Mouse (Mus musculus): ENCODE results near the gene Plaur. TPM values are rescaled to one million over a fixed set of nuclear protein-coding genes. Genes with fewer than 3 reads are reported as not detected.
"Not testable (repeated sequence)": the region's sequence is repeated elsewhere in the genome, so short reads cannot be mapped to it uniquely, and the experiment has no call there.

Plaur gene
- polyA plus RNA-seq, 1 experiment from 2014 or later: 17.6 TPM

DNA sequence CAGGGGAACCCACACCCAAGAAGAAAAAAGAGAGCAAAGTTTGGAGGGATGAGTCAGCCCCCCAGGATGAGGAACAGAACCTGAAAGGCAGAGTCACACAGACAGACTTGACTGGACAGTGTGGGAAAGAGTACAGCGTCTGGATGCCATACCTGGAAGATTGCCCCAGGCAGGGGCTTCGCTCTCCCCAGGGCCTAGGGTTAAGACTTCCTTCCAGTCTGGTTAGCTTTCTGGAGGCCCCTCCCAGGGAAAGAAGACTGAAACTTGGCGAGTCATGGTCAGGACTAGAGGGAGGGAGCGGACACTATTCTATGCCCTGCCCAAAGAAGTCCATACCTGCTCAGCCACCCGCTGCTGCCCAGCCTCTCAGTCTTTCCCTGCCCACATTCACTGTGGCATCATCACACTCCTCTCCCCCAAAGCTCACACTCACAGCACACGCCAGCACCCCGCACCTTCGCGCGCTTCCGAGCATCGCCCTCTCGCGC lies 18.7 kb downstream of the Plaur start:
- Histone ChIP-seq H3K27me3 (ENCODE audit: control insufficient read depth, insufficient read depth, low read depth, low read length) (peaks cover 22% of the 10 kb centered on the region), H3K4me1 (replicated peaks; ENCODE audit: control insufficient read depth, insufficient read depth, low read length) (peaks cover 4% of the 10 kb centered on the region; the same call in 1 of the 2 replicates), H3K36me3 (ENCODE audit: control insufficient read depth, insufficient read depth, low read length) (no peaks in the 10 kb centered on the region), H3K4me2 (ENCODE audit: low read depth, low read length) (peak overlapping the region; percentile 92), H3K27ac (ENCODE audit: low read length) (no peak overlapping the region), H3K9ac (ENCODE audit: low read length) (no peak overlapping the region), H3K9me3 (ENCODE audit: control insufficient read depth, low read length) (no peaks in the 10 kb centered on the region), H3K4me3 (ENCODE audit: low read length) (peak overlapping the region; percentile 59)
- 13% methylated on average over 14 of the region's 14 CpGs for WGBS
- peak; percentile 15 for ATAC-seq (ENCODE audit: low read depth)

DNA sequence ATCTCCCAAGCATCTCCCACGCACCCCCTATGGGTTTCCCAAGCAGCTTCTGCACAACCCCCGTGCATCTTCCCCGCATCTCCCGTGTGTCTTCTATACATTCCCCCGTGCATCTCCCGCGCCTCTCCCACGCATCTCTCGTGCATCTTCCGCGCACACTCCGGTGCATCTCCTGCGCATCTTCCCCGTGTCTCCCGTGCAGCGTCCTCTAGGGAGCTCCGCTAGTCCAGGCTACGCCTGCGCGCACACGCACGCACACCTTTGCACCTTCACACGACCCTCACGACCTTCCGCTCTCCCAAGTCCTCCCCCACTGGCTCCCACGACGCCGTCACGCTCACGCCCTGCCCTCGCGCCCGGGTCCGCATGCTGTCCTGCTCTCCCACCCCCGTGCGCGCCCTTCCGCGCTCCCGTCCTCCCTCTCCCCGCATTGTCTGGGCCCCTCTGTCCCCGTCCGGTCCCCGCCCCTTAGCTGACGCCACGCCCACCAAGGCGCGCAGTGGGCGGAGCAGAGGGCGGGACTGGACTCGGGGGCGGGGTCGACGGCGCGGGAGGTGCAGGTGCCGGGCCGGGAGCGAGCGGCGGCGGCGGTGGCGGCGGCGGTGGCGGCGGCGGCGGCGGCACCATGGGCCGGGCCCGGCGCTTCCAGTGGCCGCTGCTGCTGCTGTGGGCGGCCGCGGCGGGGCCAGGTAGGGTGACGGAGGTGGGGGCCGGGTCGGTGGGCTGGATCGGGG lies 19.4 kb downstream of the Plaur start, which contains the start of gene Cadm4:
Gene Cadm4, plus strand, starts transcription at position 550 of the 734 bp plus-strand sequence.
- H3K27ac ChIP-seq (ENCODE audit: low read length): no peak within 1 kb of the TSS
- peak; percentile 90 for ATAC-seq (ENCODE audit: low read depth)
- no peaks in the 10 kb centered on the region for H3K36me3 ChIP-seq (ENCODE audit: control insufficient read depth, insufficient read depth, low read length)
- peak within 1 kb of the TSS; percentile 92 for H3K4me2 ChIP-seq (ENCODE audit: low read depth, low read length)
- H3K4me1 ChIP-seq (replicated peaks; ENCODE audit: control insufficient read depth, insufficient read depth, low read length): peaks cover 4% of the 10 kb centered on the region; the same call in 1 of the 2 replicates
- H3K4me3 ChIP-seq (ENCODE audit: low read length): peak within 1 kb of the TSS; percentile 59
- under 1% methylated on average over 59 of the region's 83 CpGs for WGBS
- no peaks in the 10 kb centered on the region for H3K9me3 ChIP-seq (ENCODE audit: control insufficient read depth, low read length)
- H3K27me3 ChIP-seq (ENCODE audit: control insufficient read depth, insufficient read depth, low read depth, low read length): peaks cover 22% of the 10 kb centered on the region
- H3K9ac ChIP-seq (ENCODE audit: low read length): peak within 1 kb of the TSS; percentile 63

DNA sequence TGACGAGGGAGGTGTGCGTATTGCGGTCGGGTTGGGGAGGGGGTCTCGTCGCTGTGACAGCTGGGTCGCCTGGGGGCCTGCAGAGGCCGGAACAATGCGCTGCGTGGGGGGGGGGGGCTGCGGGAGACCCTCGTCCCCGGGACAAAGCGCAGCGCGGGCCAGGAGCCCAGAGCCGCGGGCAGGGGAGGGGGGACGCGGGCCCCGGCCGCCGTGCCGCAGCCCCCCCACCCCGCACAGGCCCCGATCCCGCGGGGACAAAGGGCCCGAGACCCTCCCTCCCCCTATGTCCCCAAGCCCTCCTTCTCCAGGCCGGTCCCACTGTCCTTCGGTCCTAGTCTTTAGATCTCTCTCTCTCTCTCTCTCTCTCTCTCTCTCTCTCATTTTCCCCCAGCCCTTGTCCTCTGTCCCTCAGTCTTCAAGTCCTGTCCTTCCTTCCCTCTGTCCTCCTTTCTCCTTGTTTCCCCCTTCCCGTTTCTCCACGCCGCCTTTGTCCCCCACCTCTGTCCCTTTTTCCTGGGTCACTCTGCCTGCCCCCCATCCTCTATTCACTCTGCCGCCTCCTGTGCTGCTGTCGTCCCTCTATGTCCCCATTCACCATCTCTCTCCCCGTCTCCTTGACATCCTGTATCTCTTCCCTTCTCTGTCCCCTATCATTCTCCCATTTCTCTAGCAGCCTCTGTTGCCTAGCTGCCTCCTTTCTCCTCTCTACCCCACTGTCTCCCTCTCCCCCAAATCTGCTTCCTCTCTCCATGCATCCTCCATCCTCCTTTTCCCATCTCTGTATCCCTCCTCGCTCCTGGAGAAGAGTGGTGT lies 20.1 kb downstream of the Plaur start:
- Histone ChIP-seq H3K36me3 (ENCODE audit: control insufficient read depth, insufficient read depth, low read length) (no peaks in the 10 kb centered on the region), H3K4me1 (replicated peaks; ENCODE audit: control insufficient read depth, insufficient read depth, low read length) (peaks cover 4% of the 10 kb centered on the region; the same call in 1 of the 2 replicates), H3K27me3 (ENCODE audit: control insufficient read depth, insufficient read depth, low read depth, low read length) (peaks cover 22% of the 10 kb centered on the region), H3K4me2 (ENCODE audit: low read depth, low read length) (peak overlapping the region; percentile 92), H3K9ac (ENCODE audit: low read length) (peak overlapping the region; percentile 63), H3K9me3 (ENCODE audit: control insufficient read depth, low read length) (no peaks in the 10 kb centered on the region), H3K27ac (ENCODE audit: low read length) (no peak overlapping the region), H3K4me3 (ENCODE audit: low read length) (peak overlapping the region; percentile 59)
- 4% methylated on average over 18 of the region's 38 CpGs for WGBS
- ATAC-seq (ENCODE audit: low read depth): no peak; the same call in 1 of the 2 replicates

DNA sequence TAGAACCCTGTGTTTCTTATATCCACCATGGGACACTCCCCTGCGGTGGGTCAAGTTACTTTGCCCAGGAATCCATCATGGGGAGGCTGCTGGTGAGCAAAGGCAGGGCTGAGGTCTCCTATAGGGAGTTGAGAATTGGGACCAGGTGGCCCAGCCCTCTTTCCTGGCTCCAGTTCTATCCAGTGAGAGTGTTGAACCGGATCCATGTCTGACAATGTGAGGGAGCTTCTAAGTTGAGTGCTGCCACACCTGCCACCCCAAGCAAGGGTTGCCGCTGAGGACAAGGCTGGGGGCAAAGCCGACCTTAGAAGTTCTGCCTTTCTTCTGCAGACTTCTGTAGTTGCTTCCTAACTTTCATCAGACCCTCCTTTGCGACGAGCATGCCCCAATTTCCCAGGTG lies 21.0 kb downstream of the Plaur start:
- H3K4me2 ChIP-seq (ENCODE audit: low read depth, low read length); H3K9me3 ChIP-seq (ENCODE audit: control insufficient read depth, low read length); H3K27ac ChIP-seq (ENCODE audit: low read length); H3K36me3 ChIP-seq (ENCODE audit: control insufficient read depth, insufficient read depth, low read length); H3K4me1 ChIP-seq (replicated peaks; ENCODE audit: control insufficient read depth, insufficient read depth, low read length); H3K4me3 ChIP-seq (ENCODE audit: low read length); ATAC-seq (ENCODE audit: low read depth); H3K9ac ChIP-seq (ENCODE audit: low read length): not testable (repeated sequence)
- WGBS: 43% methylated on average over 6 of the region's 6 CpGs
- peaks cover 22% of the 10 kb centered on the region for H3K27me3 ChIP-seq (ENCODE audit: control insufficient read depth, insufficient read depth, low read depth, low read length)

DNA sequence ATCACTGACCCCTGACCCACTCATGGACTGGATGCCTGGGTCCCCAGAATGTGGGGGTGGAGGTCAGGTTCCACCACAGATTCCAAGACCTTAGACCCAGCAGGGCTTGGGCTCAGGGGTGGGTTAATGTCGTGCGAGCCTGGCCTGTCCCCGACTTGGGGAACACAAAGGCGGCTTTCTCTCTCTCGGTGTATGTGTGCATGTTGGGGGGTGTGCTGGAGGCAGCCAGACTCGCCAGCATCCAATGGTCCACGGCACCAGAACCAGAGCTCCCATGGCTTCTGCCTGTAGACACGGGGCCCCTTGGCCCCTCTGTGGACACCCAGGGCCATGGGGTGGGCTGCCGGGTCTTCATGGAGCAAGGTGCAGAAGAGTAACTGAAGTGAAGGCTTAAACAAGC lies 23.2 kb downstream of the Plaur start:
- no peaks in the 10 kb centered on the region for H3K9me3 ChIP-seq (ENCODE audit: control insufficient read depth, low read length)
- H3K27ac ChIP-seq (ENCODE audit: low read length): no peak overlapping the region
- WGBS: 78% methylated on average over 9 of the region's 9 CpGs
- H3K9ac ChIP-seq (ENCODE audit: low read length): no peak overlapping the region
- H3K4me2 ChIP-seq (ENCODE audit: low read depth, low read length): no peak overlapping the region
- ATAC-seq (ENCODE audit: low read depth): no peak
- no peak overlapping the region for H3K4me3 ChIP-seq (ENCODE audit: low read length)
- H3K4me1 ChIP-seq (replicated peaks; ENCODE audit: control insufficient read depth, insufficient read depth, low read length): peaks cover 4% of the 10 kb centered on the region; the same call in 1 of the 2 replicates
- H3K27me3 ChIP-seq (ENCODE audit: control insufficient read depth, insufficient read depth, low read depth, low read length): peaks cover 22% of the 10 kb centered on the region
- H3K36me3 ChIP-seq (ENCODE audit: control insufficient read depth, insufficient read depth, low read length): no peaks in the 10 kb centered on the region

DNA sequence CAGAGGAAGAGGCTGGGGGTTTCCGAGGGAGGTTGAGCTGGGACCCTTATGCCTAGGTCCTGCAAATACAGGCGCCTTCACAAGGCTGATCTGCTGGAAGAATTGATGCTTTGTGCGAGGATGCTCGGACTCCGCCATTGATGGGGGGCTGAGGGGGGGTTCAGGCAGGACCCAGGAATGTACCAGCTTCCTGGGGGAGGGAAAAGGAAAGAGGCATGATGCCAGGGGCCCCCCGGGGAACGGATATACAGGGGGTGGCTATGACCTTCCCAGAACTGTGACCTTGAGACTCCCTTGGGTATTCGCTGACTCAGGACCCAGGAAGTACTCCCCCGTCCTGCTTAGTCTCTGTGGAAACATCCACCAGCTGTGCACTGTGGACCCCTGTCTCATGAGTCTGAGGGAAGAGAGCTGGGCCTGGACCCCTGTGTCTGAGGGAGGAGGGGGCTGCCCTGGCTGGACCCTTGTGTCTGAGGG lies 24.4 kb downstream of the Plaur start:
- no peak overlapping the region for H3K27ac ChIP-seq (ENCODE audit: low read length)
- WGBS: 40% methylated on average over 9 of the region's 9 CpGs
- ATAC-seq (ENCODE audit: low read depth): no peak

DNA sequence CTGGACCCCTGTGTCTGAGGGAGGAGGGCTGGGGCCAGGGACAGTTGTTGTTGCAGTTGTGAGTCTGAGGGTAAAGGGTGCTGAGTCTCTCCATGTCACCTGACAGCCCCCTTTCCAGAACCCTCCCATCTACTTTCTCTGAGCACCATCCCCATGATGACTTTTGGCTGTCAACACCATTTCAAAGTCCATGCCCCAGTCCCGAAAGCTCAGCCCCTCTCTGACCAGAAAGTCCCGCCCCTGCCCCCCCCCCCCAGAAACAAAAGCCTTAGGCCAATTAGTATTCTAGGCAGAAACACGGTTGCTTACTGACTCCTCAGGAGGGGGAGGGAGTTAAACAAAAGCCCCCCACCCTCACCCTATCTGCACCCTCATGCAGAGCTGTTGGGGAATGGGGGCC lies 25.1 kb downstream of the Plaur start:
- Histone ChIP-seq H3K4me2 (ENCODE audit: low read depth, low read length) (no peak overlapping the region), H3K36me3 (ENCODE audit: control insufficient read depth, insufficient read depth, low read length) (no peaks in the 10 kb centered on the region), H3K27ac (ENCODE audit: low read length) (no peak overlapping the region), H3K4me3 (ENCODE audit: low read length) (no peak overlapping the region), H3K9ac (ENCODE audit: low read length) (no peak overlapping the region), H3K4me1 (replicated peaks; ENCODE audit: control insufficient read depth, insufficient read depth, low read length) (no peaks in the 10 kb centered on the region), H3K27me3 (ENCODE audit: control insufficient read depth, insufficient read depth, low read depth, low read length) (peaks cover 7% of the 10 kb centered on the region), H3K9me3 (ENCODE audit: control insufficient read depth, low read length) (no peaks in the 10 kb centered on the region)
- WGBS: 24% methylated on average over 3 of the region's 3 CpGs
- ATAC-seq (ENCODE audit: low read depth): no peak

More for the DNA sequence above, 24.4 kb downstream of the Plaur start:
- no peaks in the 10 kb centered on the region for H3K9me3 ChIP-seq (ENCODE audit: control insufficient read depth, low read length)
- no peaks in the 10 kb centered on the region for H3K4me1 ChIP-seq (replicated peaks; ENCODE audit: control insufficient read depth, insufficient read depth, low read length)
- H3K4me3 ChIP-seq (ENCODE audit: low read length): no peak overlapping the region
- no peak overlapping the region for H3K4me2 ChIP-seq (ENCODE audit: low read depth, low read length)
- no peak overlapping the region for H3K9ac ChIP-seq (ENCODE audit: low read length)
- H3K36me3 ChIP-seq (ENCODE audit: control insufficient read depth, insufficient read depth, low read length): no peaks in the 10 kb centered on the region
- H3K27me3 ChIP-seq (ENCODE audit: control insufficient read depth, insufficient read depth, low read depth, low read length): peaks cover 13% of the 10 kb centered on the region

DNA sequence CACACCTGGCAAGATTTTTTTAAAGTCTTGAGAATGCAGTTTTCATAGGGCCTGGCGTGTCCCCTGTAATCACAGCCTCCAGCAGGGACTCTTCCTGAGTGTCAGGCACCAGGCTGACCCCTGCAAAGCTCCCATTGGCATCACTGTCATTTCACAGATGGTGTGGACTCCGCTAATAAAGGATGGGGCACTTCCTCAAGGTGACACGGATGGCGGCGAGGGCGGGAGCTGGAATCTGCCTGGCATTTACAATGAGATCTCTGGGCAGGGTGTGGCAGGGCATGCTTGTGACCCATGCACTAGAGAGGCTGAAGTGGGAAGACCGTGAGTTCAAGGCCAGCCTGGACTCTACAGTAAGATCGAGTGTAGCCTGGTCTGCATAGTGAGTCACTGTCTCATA lies 26.0 kb downstream of the Plaur start:
- no peak overlapping the region for H3K4me2 ChIP-seq (ENCODE audit: low read depth, low read length)
- no peak overlapping the region for H3K9ac ChIP-seq (ENCODE audit: low read length)
- H3K9me3 ChIP-seq (ENCODE audit: control insufficient read depth, low read length): no peaks in the 10 kb centered on the region
- WGBS: 79% methylated on average over 8 of the region's 8 CpGs
- no peak overlapping the region for H3K4me3 ChIP-seq (ENCODE audit: low read length)
- peaks cover 3% of the 10 kb centered on the region; the same call in 1 of the 2 replicates for H3K27me3 ChIP-seq (ENCODE audit: control insufficient read depth, insufficient read depth, low read depth, low read length)
- no peaks in the 10 kb centered on the region for H3K4me1 ChIP-seq (replicated peaks; ENCODE audit: control insufficient read depth, insufficient read depth, low read length)
- no peak overlapping the region for H3K27ac ChIP-seq (ENCODE audit: low read length)
- no peak for ATAC-seq (ENCODE audit: low read depth)
- H3K36me3 ChIP-seq (ENCODE audit: control insufficient read depth, insufficient read depth, low read length): no peaks in the 10 kb centered on the region

Measured in lung, embryonic 16.5 days (tissue).